Mouse (Mus musculus) lung, postnatal 0 days (tissue): Measurements from ENCODE around the gene Atp2b1.

Experiments
- CTCF ChIP-seq: IDR thresholded peaks from 2 replicates; pipeline ENCODE4 v1.5.1; 2016; ENCODE audit warnings: antibody characterized with exemption, mild to moderate bottlenecking
- EP300 ChIP-seq: IDR thresholded peaks from 2 replicates; pipeline ENCODE4 v1.6.1; 2016; ENCODE audit warnings: antibody characterized with exemption, mild to moderate bottlenecking, control low read depth

DNA sequence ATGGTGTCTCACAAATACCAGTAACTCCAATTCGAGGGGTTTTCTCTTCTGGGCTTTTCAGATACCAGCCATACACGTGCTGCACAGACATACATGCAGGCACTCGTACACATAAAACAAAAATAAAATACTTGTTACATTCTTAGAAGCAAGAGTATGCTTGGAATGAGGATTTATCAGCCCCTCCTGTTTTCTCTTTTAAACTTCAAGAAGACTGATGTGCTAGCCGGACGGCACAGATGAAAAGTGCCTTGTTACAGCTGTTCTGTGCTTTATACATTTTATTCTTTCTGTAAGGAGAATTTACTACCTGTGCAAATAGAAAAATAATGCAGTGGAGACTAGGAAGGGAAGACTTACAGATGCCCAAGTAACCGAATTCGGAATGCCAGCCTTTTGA, 15.2 kb downstream of the Atp2b1 start:
- no peak for TF ChIP-seq CTCF
- TF ChIP-seq EP300 = peak; percentile 88
